In genomic region chr10:117424146-117424905, GRCm38 (mm10) we compare ENCODE assay signal across 23 mouse cellular contexts. TPM values are rescaled to one million over a fixed set of nuclear protein-coding genes. Genes with fewer than 3 reads are reported as not detected.
A peak's percentile ranks its signal among the peaks of the same experiment; 100 is the strongest.
DNase-seq lines count a peak whose midpoint lies in the region; ATAC-seq and TF ChIP-seq lines count a peak whose summit lies in the region.
"Had no signal": no experiment of that assay in that cellular context is flagged by ENCODE, and none has a peak within 500 bp of the region (broad histone marks: within the 10 kb centered on the region; RNA-seq: fewer than 3 reads in every experiment).

No protein-coding gene starts in this region.

- no peaks in the 10 kb centered on the region for H3K36me3 ChIP-seq in liver, embryonic 11.5 days (ENCODE audit: control insufficient read depth, insufficient read depth, low read length)
- no peaks in the 10 kb centered on the region for H3K36me3 ChIP-seq in liver, postnatal 0 days (replicated peaks; ENCODE audit: insufficient read depth, low read length)
- H3K36me3 ChIP-seq in midbrain, embryonic 15.5 days (replicated peaks): no peaks in the 10 kb centered on the region
- H3K36me3 ChIP-seq in midbrain, embryonic 14.5 days (ENCODE audit: control insufficient read depth, insufficient read depth, low read length): no peaks in the 10 kb centered on the region
- H3K36me3 ChIP-seq: embryonic facial prominence, embryonic 10.5 days; embryonic facial prominence, embryonic 13.5 days; heart, embryonic 13.5 days; hindbrain, embryonic 12.5 days; hindbrain, embryonic 15.5 days had no signal

- H3K4me1 ChIP-seq in liver, embryonic 11.5 days (replicated peaks; ENCODE audit: control insufficient read depth, insufficient read depth, low read length): peaks cover 3% of the 10 kb centered on the region; the same call in 1 of the 2 replicates
- no peaks in the 10 kb centered on the region for H3K4me1 ChIP-seq in liver, postnatal 0 days (ENCODE audit: insufficient read depth)
- H3K4me1 ChIP-seq in midbrain, embryonic 15.5 days: peaks cover 11% of the 10 kb centered on the region; the same call in 1 of the 2 replicates
- peaks cover 7% of the 10 kb centered on the region for H3K4me1 ChIP-seq in midbrain, embryonic 14.5 days (ENCODE audit: control insufficient read depth, insufficient read depth, low read length)
- H3K4me1 ChIP-seq: embryonic facial prominence, embryonic 10.5 days; embryonic facial prominence, embryonic 13.5 days; heart, embryonic 13.5 days had no signal

- no peaks in the 10 kb centered on the region for H3K27me3 ChIP-seq in liver, embryonic 11.5 days (replicated peaks; ENCODE audit: control insufficient read depth, insufficient read depth, low read length)
- no peaks in the 10 kb centered on the region for H3K27me3 ChIP-seq in liver, postnatal 0 days (ENCODE audit: insufficient read depth, low read length)
- no peaks in the 10 kb centered on the region for H3K27me3 ChIP-seq in midbrain, embryonic 15.5 days (replicated peaks)
- H3K27me3 ChIP-seq in midbrain, embryonic 14.5 days (ENCODE audit: control insufficient read depth, insufficient read depth, low read length): no peaks in the 10 kb centered on the region
- H3K27me3 ChIP-seq: embryonic facial prominence, embryonic 13.5 days; forebrain, embryonic 13.5 days; hindbrain, embryonic 12.5 days; hindbrain, embryonic 15.5 days had no signal

- no peak overlapping the region for H3K4me2 ChIP-seq in liver, embryonic 11.5 days
- H3K4me2 ChIP-seq in liver, postnatal 0 days (ENCODE audit: low read depth, low read length): no peak overlapping the region
- no peak overlapping the region for H3K4me2 ChIP-seq in midbrain, embryonic 15.5 days
- no peak overlapping the region for H3K4me2 ChIP-seq in midbrain, embryonic 14.5 days (ENCODE audit: low read length)
- H3K4me2 ChIP-seq: embryonic facial prominence, embryonic 13.5 days; forebrain, embryonic 13.5 days; heart, embryonic 13.5 days; hindbrain, embryonic 12.5 days; hindbrain, embryonic 15.5 days had no signal

- no peak for TF ChIP-seq CTCF in liver, postnatal 0 days (IDR thresholded peaks at IDR 0.05; ENCODE audit: low read depth)

- H3K4me3 ChIP-seq in liver, embryonic 11.5 days (ENCODE audit: low read depth, low read length): no peak overlapping the region
- no peak overlapping the region for H3K4me3 ChIP-seq in liver, postnatal 0 days (ENCODE audit: low read depth, low read length)
- H3K4me3 ChIP-seq in midbrain, embryonic 15.5 days: no peak overlapping the region
- no peak overlapping the region for H3K4me3 ChIP-seq in midbrain, embryonic 14.5 days (replicated peaks; ENCODE audit: low read depth, low read length)
- H3K4me3 ChIP-seq: embryonic facial prominence, embryonic 10.5 days; embryonic facial prominence, embryonic 13.5 days; erythroblast, embryonic 14.5 days; forebrain, embryonic 13.5 days; heart, embryonic 13.5 days; hindbrain, embryonic 12.5 days; hindbrain, embryonic 15.5 days had no signal

- no peak overlapping the region for H3K27ac ChIP-seq in liver, embryonic 11.5 days (ENCODE audit: low read depth, low read length)
- H3K27ac ChIP-seq in liver, postnatal 0 days (ENCODE audit: low read depth): no peak overlapping the region
- H3K27ac ChIP-seq in midbrain, embryonic 15.5 days: no peak overlapping the region
- no peak overlapping the region for H3K27ac ChIP-seq in midbrain, embryonic 14.5 days (replicated peaks; ENCODE audit: low read depth, low read length)
- H3K27ac ChIP-seq: embryonic facial prominence, embryonic 10.5 days; embryonic facial prominence, embryonic 13.5 days; forebrain, embryonic 13.5 days; heart, embryonic 13.5 days; hindbrain, embryonic 12.5 days; hindbrain, embryonic 15.5 days had no signal

- no peak overlapping the region for H3K9ac ChIP-seq in liver, embryonic 11.5 days (ENCODE audit: low read depth, low read length)
- H3K9ac ChIP-seq in liver, postnatal 0 days (replicated peaks): no peak overlapping the region
- no peak overlapping the region for H3K9ac ChIP-seq in midbrain, embryonic 15.5 days
- H3K9ac ChIP-seq in midbrain, embryonic 14.5 days (replicated peaks; ENCODE audit: low read length): no peak overlapping the region
- H3K9ac ChIP-seq: embryonic facial prominence, embryonic 13.5 days; forebrain, embryonic 13.5 days; heart, embryonic 13.5 days; hindbrain, embryonic 12.5 days; hindbrain, embryonic 15.5 days had no signal

- no peaks in the 10 kb centered on the region for H3K9me3 ChIP-seq in liver, embryonic 11.5 days (ENCODE audit: control insufficient read depth, low read length)
- no peaks in the 10 kb centered on the region for H3K9me3 ChIP-seq in liver, postnatal 0 days (ENCODE audit: low read length)
- H3K9me3 ChIP-seq in midbrain, embryonic 15.5 days: no peaks in the 10 kb centered on the region
- H3K9me3 ChIP-seq in midbrain, embryonic 14.5 days (ENCODE audit: control insufficient read depth, low read length): no peaks in the 10 kb centered on the region
- H3K9me3 ChIP-seq: embryonic facial prominence, embryonic 10.5 days; embryonic facial prominence, embryonic 13.5 days; forebrain, embryonic 13.5 days; heart, embryonic 13.5 days; hindbrain, embryonic 12.5 days; hindbrain, embryonic 15.5 days had no signal

- DNase-seq in liver, embryonic 11.5 days (ENCODE audit: low spot score): no peak
- DNase-seq in liver, postnatal 0 days: no peak
- DNase-seq in midbrain, embryonic 14.5 days: no peak
- peak; percentile 94 for DNase-seq in adipocyte (ENCODE audit: low spot score)
- no peak for DNase-seq in cerebellum, postnatal 36 days
- DNase-seq: adrenal gland, adult 2 months; adrenal gland, postnatal 14 days; cerebellum, adult 11 months; cerebellum, adult 2 months; cerebellum, adult 9-11 months; cerebellum, postnatal 25 days; embryo, embryonic 11 days; gastrocnemius, postnatal 10 days; gastrocnemius, postnatal 36 days had no signal

- peak; percentile 77 for ATAC-seq in liver, embryonic 11.5 days (replicated peaks; ENCODE audit: low FRiP score)
- ATAC-seq in liver, postnatal 0 days: no peak
- 0 out of 2 replicates have a peak, but pooled peaks have one; percentile 24 for ATAC-seq in midbrain, embryonic 15.5 days (replicated peaks)
- no peak for ATAC-seq in midbrain, embryonic 14.5 days (ENCODE audit: low FRiP score, low TSS enrichment)
- ATAC-seq: forebrain, embryonic 13.5 days; forebrain, embryonic 16.5 days had no signal

- 40% methylated on average over 3 of the region's 3 CpGs for WGBS in liver, embryonic 11.5 days
- 47% methylated on average over 3 of the region's 3 CpGs for WGBS in liver, postnatal 0 days (ENCODE audit: insufficient replicate concordance)
- WGBS in midbrain, embryonic 15.5 days: 67% methylated on average over 3 of the region's 3 CpGs
- 68% methylated on average over 3 of the region's 3 CpGs for WGBS in midbrain, embryonic 14.5 days

- no peak for TF ChIP-seq EP300 in liver, postnatal 0 days (IDR thresholded peaks at IDR 0.05; ENCODE audit: low read depth)

RNA-seq across cellular contexts. Expression of gene Cpsf6, which starts 44.5 kb away (rescaled TPM):
- 135 and 155 TPM in 2 replicates for polyA plus RNA-seq in liver, embryonic 11.5 days (2014; fragmentation: Nextera tagmentation; extraction: Ambion mirVana)
- polyA plus RNA-seq in liver, postnatal 0 days (2015; fragmentation: Nextera tagmentation; extraction: Ambion mirVana): 34.4 and 38.6 TPM in 2 replicates
- 148 and 154 TPM in 2 replicates for polyA plus RNA-seq in midbrain, embryonic 15.5 days (2015; fragmentation: Nextera tagmentation; extraction: Ambion mirVana)
- 207 and 213 TPM in 2 replicates for polyA plus RNA-seq in midbrain, embryonic 14.5 days (2014; fragmentation: Nextera tagmentation; extraction: Ambion mirVana)

Comparison
In these comparisons a context has a peak if more than half of its experiments do, and no peak if none do; other contexts are left out.
1. ATAC-seq: peak in liver, embryonic 11.5 days (single experiment) and midbrain, embryonic 15.5 days (single experiment); none in liver, postnatal 0 days (single experiment) and midbrain, embryonic 14.5 days (single experiment).